Mouse (Mus musculus) stomach, postnatal 0 days (tissue): Measurements from ENCODE around the gene Lemd1. TPM values are rescaled to one million over a fixed set of nuclear protein-coding genes. Genes with fewer than 3 reads are reported as not detected.

ENCODE experiments used
- ATAC-seq: fragments of 200-750 bp; cut with Nextera tagmentation; 2 replicates; pipeline ENCODE4 v1.8.0; 2017; ENCODE audit not compliant: low FRiP score, low TSS enrichment
- DNase-seq: peaks from one replicate; pipeline ENCODE4 v3.0.0-alpha.2; 2016; ENCODE audit warnings: low spot score
- H3K27ac ChIP-seq: fragments of 300-500 bp; sonication (generic); replicated peaks from 2 replicates; pipeline ENCODE4 v1.5.1; 2014; ENCODE audit warnings: mild to moderate bottlenecking, control low read depth
- H3K27me3 ChIP-seq: fragments of 300-500 bp; sonication (generic); 2 replicates; pipeline ENCODE4 v1.6.1; 2014; ENCODE audit warnings: low read length; ENCODE audit not compliant: control insufficient read depth, insufficient read depth
- H3K36me3 ChIP-seq: fragments of 300-500 bp; sonication (generic); 2 replicates; pipeline ENCODE4 v1.6.1; 2014; ENCODE audit warnings: low read length, mixed read lengths; ENCODE audit not compliant: control insufficient read depth, insufficient read depth
- H3K4me1 ChIP-seq: fragments of 300-500 bp; sonication (generic); replicated peaks from 2 replicates; pipeline ENCODE4 v1.6.1; 2014; ENCODE audit warnings: antibody characterized with exemption; ENCODE audit not compliant: control insufficient read depth, insufficient read depth
- H3K4me2 ChIP-seq: fragments of 300-500 bp; sonication (generic); replicated peaks from 2 replicates; pipeline ENCODE4 v1.6.1; 2014; ENCODE audit warnings: low read depth, mild to moderate bottlenecking, control low read depth, moderate library complexity
- H3K4me3 ChIP-seq: fragments of 300-500 bp; sonication (generic); 2 replicates; pipeline ENCODE4 v1.5.1; 2014; ENCODE audit warnings: low read depth, low read length, control low read depth
- H3K9ac ChIP-seq: fragments of 300-500 bp; sonication (generic); 2 replicates; pipeline ENCODE4 v1.6.1; 2014; ENCODE audit warnings: mild to moderate bottlenecking, low read length, control low read depth, mixed read lengths
- H3K9me3 ChIP-seq: fragments of 300-500 bp; sonication (generic); 2 replicates; pipeline ENCODE4 v1.6.1; 2016; ENCODE audit warnings: low read length; ENCODE audit not compliant: control insufficient read depth
- CTCF ChIP-seq: IDR thresholded peaks from 2 replicates; pipeline ENCODE4 v1.5.1; 2016; ENCODE audit warnings: antibody characterized with exemption, low read depth, mild to moderate bottlenecking, moderate library complexity
- EP300 ChIP-seq: optimal IDR thresholded peaks from 2 replicates; pipeline ENCODE3; 2016; ENCODE audit warnings: antibody characterized with exemption
- WGBS: fragments of 180-500 bp; shearing (Covaris S2); extraction: QIAGEN DNeasy Blood & Tissue Kit; methylation state at CpG from one replicate; pipeline ENCODE4 v1.1.7; 2014; 5-methylcytosine and 5-hydroxymethylcytosine counted together
- polyA plus RNA-seq: library from polyadenylated mRNA; unstranded; fragments of >200 nt; fragmentation: Nextera tagmentation; extraction: Ambion mirVana; gene quantifications from 2 replicates; pipeline ENCODE4 v1.2.1, GENCODE M21; 2015

Lemd1 gene
- polyA plus RNA-seq, 1 experiment from 2014 or later, result 0.30 TPM

DNA sequence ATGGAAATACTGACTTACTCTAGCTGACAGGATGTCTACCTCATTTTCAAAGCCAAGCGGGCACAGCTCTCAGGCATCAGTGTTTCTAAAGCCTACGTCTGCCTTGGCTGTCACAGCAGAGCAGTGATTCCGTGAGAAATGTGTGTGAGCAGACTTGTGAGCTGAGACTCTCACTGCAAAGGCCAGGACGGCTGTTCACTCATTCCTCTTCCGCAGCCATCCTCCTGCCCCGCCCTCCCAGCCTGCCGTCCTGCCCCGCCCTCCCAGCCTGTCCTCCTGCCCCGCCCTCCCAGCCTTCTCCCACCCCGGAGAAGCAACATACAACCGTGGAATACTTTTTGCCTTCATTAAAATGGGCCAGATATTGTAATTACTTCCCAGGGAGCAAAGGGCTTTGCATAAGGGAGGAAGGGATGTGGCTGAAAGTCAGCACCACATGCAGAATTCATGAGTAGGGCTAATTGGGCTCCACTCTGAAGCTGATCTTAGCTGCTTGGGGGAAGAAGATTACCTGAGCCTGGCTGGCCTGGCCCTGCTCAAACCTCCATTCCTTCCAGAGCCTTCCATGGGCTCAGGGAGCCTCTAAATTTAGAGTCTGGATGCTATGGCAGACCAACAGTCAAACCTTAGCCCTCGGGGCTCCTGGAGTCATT lies 23.0 kb upstream of the Lemd1 start:
- no peak for TF ChIP-seq EP300
- no peak for TF ChIP-seq CTCF
- H3K27me3 ChIP-seq, result no peaks in the 10 kb centered on the region
- H3K4me1 ChIP-seq, result no peaks in the 10 kb centered on the region
- peak overlapping the region; percentile 31; the same call in 1 of the 2 replicates for H3K4me2 ChIP-seq
- 7% methylated on average over 12 of the region's 12 CpGs for WGBS
- 0 out of 2 replicates have a peak overlapping the region, but pooled peaks have one; percentile 10 for H3K4me3 ChIP-seq
- no peak for ATAC-seq
- no peaks in the 10 kb centered on the region for H3K9me3 ChIP-seq
- peak; percentile 47 for DNase-seq
- no peak overlapping the region; the same call in 1 of the 2 replicates for H3K9ac ChIP-seq
- H3K36me3 ChIP-seq, result no peaks in the 10 kb centered on the region
- H3K27ac ChIP-seq, result no peak overlapping the region

DNA sequence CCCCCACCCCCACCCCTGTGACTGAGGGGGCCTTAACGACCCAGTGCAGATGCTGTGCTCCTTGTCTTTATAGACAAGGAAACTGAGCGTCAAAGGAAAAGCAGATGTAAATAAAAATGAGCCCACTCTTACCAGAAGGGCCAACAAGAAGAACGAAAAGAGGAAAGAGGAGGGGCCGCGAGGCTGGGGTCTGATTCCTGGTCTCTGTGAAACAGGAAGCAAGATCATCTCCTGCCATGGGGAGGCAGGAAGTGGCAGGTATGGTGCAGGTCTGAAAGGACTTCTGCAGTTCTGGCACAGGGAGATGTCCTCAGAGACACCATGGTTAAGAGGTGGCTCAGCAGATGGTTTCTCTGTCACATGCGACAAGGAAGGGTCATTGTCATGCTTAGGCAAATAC lies 20.5 kb upstream of the Lemd1 start:
- no peak for TF ChIP-seq EP300
- TF ChIP-seq CTCF, result no peak
- no peak for ATAC-seq
- H3K36me3 ChIP-seq, result no peaks in the 10 kb centered on the region
- no peaks in the 10 kb centered on the region for H3K27me3 ChIP-seq
- no peak overlapping the region for H3K4me2 ChIP-seq
- no peak overlapping the region for H3K27ac ChIP-seq
- no peak for DNase-seq
- H3K4me3 ChIP-seq, result no peak overlapping the region
- no peaks in the 10 kb centered on the region for H3K4me1 ChIP-seq
- H3K9ac ChIP-seq, result no peak overlapping the region
- H3K9me3 ChIP-seq, result no peaks in the 10 kb centered on the region
- WGBS, result 42% methylated on average over 6 of the region's 6 CpGs

DNA sequence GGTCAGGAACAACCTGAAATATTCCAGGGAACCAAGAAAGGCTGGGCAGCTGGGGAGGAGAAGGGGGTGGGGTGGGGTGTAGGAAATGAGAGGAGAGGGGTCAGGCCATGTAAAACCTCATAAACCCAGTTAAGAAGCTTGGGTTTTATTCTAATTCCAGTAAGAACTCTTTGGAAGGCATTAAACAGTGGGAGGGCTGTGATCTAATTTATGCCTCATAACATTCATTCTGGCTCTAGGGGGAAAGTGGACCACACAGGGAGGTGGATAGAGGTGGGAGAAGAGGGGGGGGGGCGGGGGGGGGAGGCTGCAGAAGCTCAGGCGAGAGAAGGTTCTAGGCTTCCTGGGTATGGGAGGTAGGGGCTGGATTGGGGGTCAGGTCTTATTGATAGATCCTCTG lies 19.6 kb upstream of the Lemd1 start:
- Histone ChIP-seq H3K4me1 (no peaks in the 10 kb centered on the region), H3K4me2 (no peak overlapping the region), H3K9me3 (no peaks in the 10 kb centered on the region), H3K9ac (no peak overlapping the region), H3K27ac (no peak overlapping the region), H3K4me3 (no peak overlapping the region), H3K27me3 (no peaks in the 10 kb centered on the region), H3K36me3 (no peaks in the 10 kb centered on the region)
- DNase-seq, result no peak
- TF ChIP-seq EP300 (no peak), CTCF (no peak)
- ATAC-seq, result no peak
- 27% methylated on average over 2 of the region's 2 CpGs for WGBS

DNA sequence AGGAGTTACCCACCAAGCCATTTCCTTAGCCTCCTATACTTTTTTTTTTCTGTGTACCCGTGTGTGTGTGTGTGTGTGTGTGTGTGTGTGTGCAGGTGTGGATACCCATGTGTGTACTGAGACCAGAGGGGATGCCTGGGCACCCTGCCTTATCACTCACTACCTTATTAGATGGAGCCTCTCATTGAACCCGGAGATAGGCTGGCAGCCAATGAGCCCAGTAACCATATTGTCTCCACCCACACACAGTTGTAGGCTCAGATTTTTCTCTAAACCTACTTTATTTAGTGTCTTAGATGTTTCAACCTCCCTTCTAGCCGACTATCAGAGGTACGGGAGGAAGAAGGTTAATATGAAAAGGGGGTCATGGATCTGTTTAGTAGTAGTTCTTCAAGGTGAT lies 4.9 kb upstream of the Lemd1 start:
- Histone ChIP-seq H3K27me3 (peaks cover 6% of the 10 kb centered on the region; the same call in 1 of the 2 replicates), H3K9ac (no peak overlapping the region), H3K27ac (no peak overlapping the region), H3K4me2 (no peak overlapping the region), H3K4me3 (no peak overlapping the region), H3K4me1 (peaks cover 5% of the 10 kb centered on the region; the same call in 1 of the 2 replicates), H3K9me3 (no peaks in the 10 kb centered on the region), H3K36me3 (no peaks in the 10 kb centered on the region)
- ATAC-seq (no peak), DNase-seq (no peak)
- WGBS, result 77% methylated on average over 4 of the region's 4 CpGs
- TF ChIP-seq CTCF, result no peak
- TF ChIP-seq EP300, result no peak

DNA sequence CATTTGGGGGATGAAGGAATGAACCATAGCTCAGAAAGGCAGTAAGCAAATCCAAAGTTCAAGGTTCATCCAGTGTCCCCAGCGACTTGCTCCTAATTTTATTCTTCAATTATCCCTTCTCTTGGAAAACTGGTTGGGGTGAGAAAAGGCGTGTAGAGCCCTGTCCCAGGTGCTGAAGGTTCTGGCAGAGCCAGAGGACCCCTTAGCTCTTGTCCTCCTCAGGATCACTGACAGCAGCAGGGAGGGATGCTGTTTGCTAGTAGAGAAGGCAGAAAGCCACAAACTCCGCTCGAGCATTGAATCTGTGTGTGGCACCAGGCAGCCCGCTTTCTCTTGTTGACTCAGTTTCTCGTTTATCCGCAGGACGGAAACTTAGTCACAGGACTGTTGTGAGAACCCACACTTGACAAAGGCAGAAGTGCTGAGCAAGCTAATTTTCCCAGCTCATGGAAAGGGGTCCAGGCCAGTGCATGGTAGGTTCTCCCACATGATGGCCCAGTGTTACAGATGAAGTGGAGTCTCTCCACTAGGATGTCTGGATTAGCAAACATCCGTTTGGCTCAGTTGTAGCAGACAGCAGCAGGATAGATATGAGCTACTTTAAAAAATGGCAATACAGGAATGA lies 2.7 kb upstream of the Lemd1 start:
- H3K4me2 ChIP-seq, result no peak overlapping the region
- no peak overlapping the region for H3K27ac ChIP-seq
- H3K4me3 ChIP-seq, result no peak overlapping the region
- 31% methylated on average over 9 of the region's 9 CpGs for WGBS
- peaks cover 12% of the 10 kb centered on the region for H3K27me3 ChIP-seq
- H3K9me3 ChIP-seq, result no peaks in the 10 kb centered on the region
- H3K36me3 ChIP-seq, result no peaks in the 10 kb centered on the region
- no peak for TF ChIP-seq EP300
- TF ChIP-seq CTCF, result no peak
- H3K9ac ChIP-seq, result no peak overlapping the region
- peaks cover 9% of the 10 kb centered on the region; the same call in 1 of the 2 replicates for H3K4me1 ChIP-seq
- DNase-seq (no peak), ATAC-seq (no peak)

DNA sequence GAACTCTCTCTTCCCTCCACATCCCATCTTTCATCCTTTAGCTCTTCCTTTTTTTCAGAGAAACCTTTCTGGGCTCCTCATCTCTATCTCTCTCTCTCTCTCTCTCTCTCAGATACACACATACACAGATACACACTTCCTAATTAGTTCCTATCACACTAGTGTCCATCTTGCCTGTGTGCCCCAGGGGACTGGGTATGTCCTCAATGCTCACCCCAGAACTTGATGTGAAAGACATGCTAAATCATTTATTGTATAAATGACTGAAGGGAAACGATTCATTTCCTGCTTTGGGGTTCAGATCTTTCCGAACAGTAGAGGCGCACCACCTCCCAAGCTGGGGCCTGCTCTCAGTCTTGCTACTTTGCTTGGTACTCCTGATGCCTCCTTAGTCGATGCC lies 2.0 kb upstream of the Lemd1 start:
- H3K27ac ChIP-seq, result no peak overlapping the region
- ATAC-seq, result no peak
- H3K27me3 ChIP-seq, result peaks cover 12% of the 10 kb centered on the region
- WGBS, result 46% methylated on average over 4 of the region's 4 CpGs
- no peaks in the 10 kb centered on the region for H3K36me3 ChIP-seq
- no peak overlapping the region for H3K4me3 ChIP-seq
- no peak for DNase-seq
- H3K4me1 ChIP-seq, result peaks cover 9% of the 10 kb centered on the region; the same call in 1 of the 2 replicates
- no peaks in the 10 kb centered on the region for H3K9me3 ChIP-seq
- H3K9ac ChIP-seq, result no peak overlapping the region
- no peak for TF ChIP-seq CTCF
- no peak for TF ChIP-seq EP300
- no peak overlapping the region for H3K4me2 ChIP-seq
